Mouse (Mus musculus) heart, postnatal 4 days (tissue): ENCODE data around the gene Dnajc6. TPM values are rescaled to one million over a fixed set of nuclear protein-coding genes. Genes with fewer than 3 reads are reported as not detected.

ENCODE experiments used
- DNase-seq: peaks from one replicate; pipeline ENCODE4 v3.0.0; 2021
- total RNA-seq, 2 experiments: library from RNA; stranded (reverse); gene quantifications; 2 replicates each; pipeline ENCODE4 v1.2.3; 2021

Dnajc6 gene
- under 1 TPM; 0.48 to 0.52 TPM for total RNA-seq

- peak; percentile 12 for DNase-seq
Measured at GRCm38 (mm10) chr4:101496534-101497237, at the start of gene Dnajc6. TSS of gene Dnajc6 (plus strand) at chr4:101496648.

- no peak for DNase-seq
Measured at GRCm38 (mm10) chr4:101448701-101449100, 47.7 kb upstream of the Dnajc6 start.

- DNase-seq = no peak
Measured at GRCm38 (mm10) chr4:101449344-101449743, 47.1 kb upstream of the Dnajc6 start.

- DNase-seq = peak; percentile 54
Measured at GRCm38 (mm10) chr4:101450150-101450780, 46.2 kb upstream of the Dnajc6 start.

GRCm38 (mm10) chr4:101451089-101451488 lies 45.4 kb upstream of the Dnajc6 start:
- no peak for DNase-seq

GRCm38 (mm10) chr4:101452829-101453228 lies 43.6 kb upstream of the Dnajc6 start:
- no peak for DNase-seq

- DNase-seq = no peak
Measured at GRCm38 (mm10) chr4:101457176-101457575, 39.3 kb upstream of the Dnajc6 start.

- DNase-seq = peak; percentile 70
Measured at GRCm38 (mm10) chr4:101458341-101458740, 38.1 kb upstream of the Dnajc6 start.

GRCm38 (mm10) chr4:101459358-101459757 lies 37.1 kb upstream of the Dnajc6 start:
- no peak for DNase-seq

- DNase-seq = no peak
Measured at GRCm38 (mm10) chr4:101460114-101460513, 36.3 kb upstream of the Dnajc6 start.

- DNase-seq = no peak
Measured at GRCm38 (mm10) chr4:101462065-101462464, 34.4 kb upstream of the Dnajc6 start.

GRCm38 (mm10) chr4:101466264-101466663 lies 30.2 kb upstream of the Dnajc6 start:
- no peak for DNase-seq

- DNase-seq = no peak
Measured at GRCm38 (mm10) chr4:101469242-101469641, 27.2 kb upstream of the Dnajc6 start.

GRCm38 (mm10) chr4:101470543-101470942 lies 25.9 kb upstream of the Dnajc6 start:
- DNase-seq = no peak

- DNase-seq = no peak
Measured at GRCm38 (mm10) chr4:101472767-101473166, 23.7 kb upstream of the Dnajc6 start.

GRCm38 (mm10) chr4:101490320-101490917 lies 6.0 kb upstream of the Dnajc6 start:
- DNase-seq = no peak

- no peak for DNase-seq
Measured at GRCm38 (mm10) chr4:101491704-101492103, 4.7 kb upstream of the Dnajc6 start.

- no peak for DNase-seq
Measured at GRCm38 (mm10) chr4:101493611-101494197, 2.7 kb upstream of the Dnajc6 start.

GRCm38 (mm10) chr4:101496188-101496533 lies 287 bp upstream of the Dnajc6 start:
- no peak for DNase-seq

- no peak for DNase-seq
Measured at GRCm38 (mm10) chr4:101497336-101497735, 888 bp downstream of the Dnajc6 start.

- DNase-seq = no peak
Measured at GRCm38 (mm10) chr4:101504470-101505007, 8.1 kb downstream of the Dnajc6 start.

- no peak for DNase-seq
Measured at GRCm38 (mm10) chr4:101505966-101506365, 9.5 kb downstream of the Dnajc6 start.

GRCm38 (mm10) chr4:101506372-101506771 lies 9.9 kb downstream of the Dnajc6 start:
- no peak for DNase-seq
